Mouse (Mus musculus): ENCODE results near the gene Mfsd4b5.
"Not testable (repeated sequence)": the region's sequence is repeated elsewhere in the genome, so short reads cannot be mapped to it uniquely, and the experiment has no call there.

Mfsd4b5 gene

DNA sequence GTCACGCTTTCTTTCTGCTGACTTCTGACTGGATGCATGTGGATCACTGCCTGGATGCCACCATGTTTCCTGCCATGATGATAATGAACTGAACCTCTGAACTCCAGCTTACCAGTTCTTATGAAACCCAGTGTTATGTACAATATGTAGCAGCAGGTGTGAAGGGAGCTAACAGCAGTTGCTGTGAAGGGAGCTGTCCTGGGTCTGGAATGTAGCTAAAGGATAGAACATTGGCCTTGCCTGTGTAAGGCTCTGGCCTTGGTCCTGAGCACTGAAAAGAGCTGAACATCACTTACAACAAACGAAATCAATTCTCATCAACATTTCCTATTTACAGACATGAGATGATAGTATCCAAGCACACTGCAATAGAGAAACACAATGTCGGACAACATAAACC is 18.9 kb downstream of the Mfsd4b5 start:
- peak; percentile 49 for DNase-seq (ENCODE audit: low read depth, low spot score)

DNA sequence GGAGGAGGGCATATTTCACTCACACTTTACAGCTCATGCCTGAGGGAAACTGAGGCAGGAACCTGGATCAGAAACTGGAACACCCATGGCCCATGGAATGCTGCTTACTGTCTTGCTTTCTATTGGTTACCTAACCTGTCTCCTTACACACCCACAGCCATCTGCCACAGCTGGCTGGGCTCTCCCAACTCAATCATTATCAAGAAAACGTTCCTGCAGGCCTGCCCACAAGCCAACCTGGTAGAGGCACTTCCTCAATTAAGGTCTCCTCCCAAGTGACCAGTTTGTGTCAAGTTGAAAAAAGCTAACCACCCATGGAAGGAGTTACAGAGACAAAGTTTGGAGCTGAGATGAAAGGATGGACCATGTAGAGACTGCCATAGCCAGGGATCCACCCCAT is 24.5 kb downstream of the Mfsd4b5 start:
- no peak for DNase-seq (ENCODE audit: low read depth, low spot score)

GRCm38 (mm10) chr10:39960441-39960822 is 26.0 kb downstream of the Mfsd4b5 start:
- peak; percentile 7 for DNase-seq (ENCODE audit: low read depth, low spot score)

DNA sequence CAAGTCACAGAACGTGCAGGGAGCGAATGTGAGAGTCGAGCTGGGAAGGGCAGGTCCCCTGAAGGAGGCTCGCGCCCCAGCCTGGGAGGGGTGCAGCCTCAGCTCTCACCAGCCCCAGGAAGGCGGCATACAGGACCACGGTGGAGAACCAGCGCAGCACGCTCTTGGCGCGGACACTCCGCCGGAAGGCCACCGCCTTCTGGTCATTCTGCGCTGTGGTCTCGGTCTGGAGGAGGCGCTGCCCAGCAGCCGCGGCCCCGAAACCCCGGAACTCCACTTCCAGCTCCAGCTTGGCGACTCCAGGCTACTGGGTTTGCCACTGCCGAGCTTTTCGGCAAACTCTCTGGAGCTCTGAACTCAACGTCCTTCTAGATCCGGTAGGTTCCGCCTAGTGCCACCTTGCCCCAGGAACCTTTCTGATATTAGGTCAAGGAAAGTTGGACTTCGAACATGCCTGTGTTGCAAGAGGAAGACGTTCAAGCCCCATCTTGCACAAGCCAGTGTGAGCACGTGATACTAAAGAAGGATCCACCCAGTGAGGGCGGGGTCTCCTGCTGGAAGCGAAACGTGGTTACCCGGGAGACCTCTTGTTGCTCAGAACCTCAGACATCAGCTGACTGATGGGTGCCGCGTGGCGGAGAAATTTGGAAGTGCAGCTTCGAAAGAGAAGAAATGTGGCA is 26.5 kb downstream of the Mfsd4b5 start, which contains the start of gene Mfsd4b3:
TSS of gene Mfsd4b3 (minus strand) at position 393 of the 680 bp plus-strand sequence.
- peak; percentile 98 for DNase-seq (ENCODE audit: low read depth, low spot score)

- DNase-seq (ENCODE audit: low read depth, low spot score) = no peak
These were observed 28.2 kb downstream of the Mfsd4b5 start for GRCm38 (mm10) chr10:39958266-39958665.

DNA sequence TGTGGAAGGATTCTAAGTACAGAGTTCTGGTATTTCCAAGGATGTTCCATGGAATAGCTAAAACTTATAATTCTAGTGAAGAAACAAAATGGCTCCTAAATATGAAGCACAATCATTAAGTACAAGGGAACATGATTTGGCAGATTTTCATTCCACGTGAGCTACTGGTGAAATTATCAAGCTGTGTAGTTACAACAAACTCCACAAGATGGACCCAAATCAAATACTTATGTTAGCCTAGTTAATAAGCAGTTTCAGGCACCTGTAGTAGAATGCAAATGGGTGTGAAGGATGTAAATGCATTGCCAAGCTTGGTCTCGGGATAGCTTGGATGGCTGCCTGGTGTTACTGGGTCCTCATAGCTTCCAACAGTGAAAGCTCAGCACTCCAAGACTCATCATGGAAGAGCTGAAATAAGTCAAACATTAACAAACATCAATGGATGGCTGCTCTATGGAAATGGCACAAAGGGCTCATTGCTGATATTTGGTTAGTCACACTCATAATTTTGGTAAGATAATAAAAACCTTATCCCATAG is 30.0 kb downstream of the Mfsd4b5 start:
- no peak for DNase-seq (ENCODE audit: low read depth, low spot score)

DNA sequence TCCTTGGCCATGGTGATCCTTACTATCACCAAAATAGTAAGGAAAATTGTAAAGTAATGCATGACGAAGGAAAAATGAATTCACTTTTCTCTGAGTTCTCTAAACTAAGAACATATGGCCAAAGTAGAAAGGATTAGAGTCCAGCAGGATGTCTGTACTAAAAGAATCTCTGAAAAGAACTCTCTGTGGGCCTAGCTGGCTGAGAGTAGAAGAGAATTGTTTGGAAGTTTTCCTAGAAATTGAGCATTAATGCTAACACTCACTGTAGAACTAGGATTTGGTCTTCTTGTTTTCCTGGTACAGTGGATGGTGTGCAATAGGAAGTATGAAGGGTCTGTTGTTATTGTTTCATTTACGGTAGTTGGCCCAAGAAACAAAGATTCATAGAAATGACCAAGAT is 31.3 kb downstream of the Mfsd4b5 start:
- DNase-seq (ENCODE audit: low read depth, low spot score) = no peak

- DNase-seq (ENCODE audit: low read depth, low spot score) = no peak
These were observed 37.0 kb downstream of the Mfsd4b5 start for GRCm38 (mm10) chr10:39949377-39949954.

DNA sequence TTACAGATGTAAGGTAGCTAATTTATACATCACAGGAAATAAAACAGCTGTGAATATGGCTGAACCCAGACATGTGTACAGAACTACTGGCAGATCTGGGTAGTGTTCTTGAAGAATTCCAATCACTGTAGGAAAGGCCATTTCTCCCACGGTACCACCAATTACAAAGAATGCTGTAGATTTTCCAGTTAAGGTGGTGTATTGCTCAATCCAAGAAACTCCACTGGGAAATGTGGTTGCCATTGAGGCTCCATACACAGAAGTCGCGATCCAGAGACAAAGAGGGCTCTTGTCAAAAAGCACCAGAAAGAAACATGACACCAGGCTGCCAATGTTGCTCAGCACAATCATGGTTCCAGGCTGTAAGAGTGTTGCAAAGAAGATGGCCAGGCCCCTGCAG is 39.3 kb downstream of the Mfsd4b5 start:
- not testable (repeated sequence) for DNase-seq (ENCODE audit: low read depth, low spot score)

DNA sequence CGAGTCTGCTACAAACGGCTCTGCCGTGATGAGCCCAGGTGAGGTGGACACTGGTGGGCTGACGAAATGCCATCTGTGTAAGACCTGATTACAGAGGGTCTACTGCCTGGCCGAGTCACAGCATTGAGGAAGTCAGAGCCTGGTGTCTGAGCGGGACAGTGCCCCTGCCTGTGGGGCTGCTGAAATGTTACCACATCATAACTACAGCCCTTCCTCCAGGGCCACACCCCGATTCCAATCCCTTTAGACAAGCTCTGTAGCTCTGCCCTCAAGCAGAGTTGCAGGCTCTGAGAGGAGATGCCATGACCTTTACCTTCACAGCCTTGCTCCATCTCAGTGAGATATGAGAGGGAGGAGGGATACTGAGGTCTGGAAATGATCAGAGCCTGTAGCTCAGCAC is 49.9 kb downstream of the Mfsd4b5 start:
- DNase-seq (ENCODE audit: low read depth, low spot score) = no peak

DNA sequence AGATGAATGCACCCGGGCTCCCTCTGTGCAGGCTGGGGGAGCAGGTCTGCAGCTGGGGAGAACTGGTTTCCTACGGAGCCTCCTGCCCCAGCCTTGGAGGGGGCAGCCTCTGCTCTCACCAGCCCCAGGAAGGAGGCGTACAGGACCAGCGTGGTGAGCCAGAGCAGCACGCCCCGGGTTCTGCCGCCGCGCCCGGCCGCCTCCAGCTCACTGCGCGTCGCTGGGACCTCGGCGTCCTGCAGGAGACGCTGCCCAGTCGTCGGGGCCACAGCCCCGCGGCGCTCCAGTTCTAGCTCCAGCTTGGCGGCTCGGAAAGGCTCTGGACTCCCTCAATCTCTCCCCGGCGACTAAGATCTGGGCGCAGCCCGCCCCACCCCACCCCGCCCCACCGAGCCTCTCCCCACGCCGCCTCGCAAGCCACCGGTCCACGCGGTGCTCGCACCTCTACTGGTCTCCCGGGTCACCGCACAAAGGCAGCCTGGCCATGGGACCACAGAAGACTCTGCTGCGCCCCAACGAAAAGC is 59.8 kb downstream of the Mfsd4b5 start, which contains the start of gene Mfsd4b2:
TSS of gene Mfsd4b2 (minus strand) at position 308 of the 524 bp plus-strand sequence.
- DNase-seq (ENCODE audit: low read depth, low spot score) = no peak

GRCm38 (mm10) chr10:39924556-39924955 is 61.9 kb downstream of the Mfsd4b5 start:
- DNase-seq (ENCODE audit: low read depth, low spot score) = not testable (repeated sequence)

DNA sequence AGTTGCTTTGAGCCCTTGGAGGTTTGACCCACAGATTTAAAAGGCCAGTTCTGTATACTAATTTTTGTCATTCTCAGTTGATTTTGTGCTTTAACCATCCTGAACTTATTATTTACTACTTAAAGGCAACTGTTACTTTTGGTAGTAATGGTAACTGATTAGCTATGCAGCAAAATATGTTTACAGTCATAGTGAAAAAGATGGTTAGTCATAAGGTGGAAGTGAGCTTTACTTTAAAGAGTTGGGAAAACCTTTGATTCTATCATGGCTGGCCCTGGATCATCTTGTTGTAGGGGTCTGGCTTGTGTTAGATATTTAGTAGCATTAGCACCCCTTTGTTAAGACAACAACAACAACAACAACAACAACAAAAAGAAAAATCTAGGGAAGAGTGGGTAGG is 73.8 kb downstream of the Mfsd4b5 start:
- DNase-seq (ENCODE audit: low read depth, low spot score) = no peak

- DNase-seq (ENCODE audit: low read depth, low spot score) = no peak
These were observed 77.5 kb downstream of the Mfsd4b5 start for GRCm38 (mm10) chr10:39908768-39909441.
